Mouse (Mus musculus): Measurements from ENCODE around the gene Rps3a1. TPM values are rescaled to one million over a fixed set of nuclear protein-coding genes. Genes with fewer than 3 reads are reported as not detected.

Gene Rps3a1
- polyA plus RNA-seq, 1 experiment: 355 TPM

DNA sequence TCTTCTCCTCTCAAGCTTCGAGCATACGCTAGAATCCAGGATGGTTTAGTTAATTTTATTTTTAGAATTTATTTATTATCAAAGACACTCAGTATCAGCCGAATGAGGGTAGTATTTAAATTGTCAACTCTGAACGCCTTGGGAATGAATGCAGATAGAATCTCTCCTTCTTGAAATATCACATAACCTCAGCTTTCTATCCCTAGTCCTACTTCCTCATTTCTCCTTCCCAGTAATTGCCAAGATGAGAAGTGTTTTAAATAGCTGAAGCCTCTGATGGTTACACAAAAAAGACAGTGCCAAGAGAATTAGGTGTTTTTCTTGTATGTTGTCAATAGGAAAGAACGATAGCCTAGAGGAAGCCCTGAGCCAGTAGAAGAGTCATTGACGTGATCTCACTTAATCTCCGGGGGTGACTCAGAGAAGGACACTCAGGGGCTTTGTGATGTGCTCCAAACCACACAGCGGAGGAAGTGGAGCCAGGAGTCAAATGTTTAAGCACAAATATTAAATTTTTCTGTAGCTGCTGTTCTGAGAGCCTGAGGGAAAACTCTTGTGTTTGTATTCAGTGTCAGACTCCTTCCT is 26.4 kb upstream of the Rps3a1 start:
- H3K27me3 ChIP-seq (ENCODE audit: control insufficient read depth, insufficient read depth, insufficient read length): no peaks in the 10 kb centered on the region
- no peak overlapping the region for H3K4me3 ChIP-seq (ENCODE audit: insufficient read depth, poor library complexity, severe bottlenecking)
- H3K36me3 ChIP-seq (ENCODE audit: control insufficient read depth, insufficient read depth): no peaks in the 10 kb centered on the region

DNA sequence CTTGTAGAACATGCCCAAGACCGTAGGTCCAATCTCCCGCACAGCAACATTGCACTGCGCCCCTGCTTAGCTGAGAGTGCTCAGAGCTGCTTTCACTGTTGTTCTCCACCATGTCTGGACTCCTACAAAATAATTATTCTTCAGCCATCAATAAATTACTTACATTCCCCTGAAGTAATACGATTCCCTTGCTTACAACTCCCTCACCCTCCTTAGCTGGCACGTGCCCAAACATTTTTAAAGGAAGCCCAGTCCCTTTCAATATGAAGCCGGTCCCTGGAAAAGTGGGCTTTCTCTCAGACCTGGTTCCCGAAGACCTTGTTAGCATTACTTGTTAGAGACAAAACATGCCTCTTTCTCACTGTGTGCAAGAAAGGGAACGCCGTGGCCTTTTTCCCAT is 7.0 kb upstream of the Rps3a1 start:
- H3ac ChIP-seq (ENCODE audit: control insufficient read depth, insufficient read length, low read depth): no peak overlapping the region
- H3K79me2 ChIP-seq (ENCODE audit: control insufficient read depth, insufficient read depth): no peaks in the 10 kb centered on the region
- H3K4me3 ChIP-seq (ENCODE audit: insufficient read depth, poor library complexity, severe bottlenecking): no peak overlapping the region
- H3K36me3 ChIP-seq (ENCODE audit: control insufficient read depth, insufficient read depth): no peaks in the 10 kb centered on the region
- no peaks in the 10 kb centered on the region for H3K27me3 ChIP-seq (ENCODE audit: control insufficient read depth, insufficient read depth, insufficient read length)
- TF ChIP-seq CEBPB (IDR thresholded peaks at IDR 0.05; ENCODE audit: low read depth) (no peak), MAX (IDR thresholded peaks at IDR 0.05) (no peak), MYOD1 (IDR thresholded peaks at IDR 0.05; ENCODE audit: control insufficient read depth, insufficient read length, low read depth) (no peak), MYOG (IDR thresholded peaks at IDR 0.05; ENCODE audit: control insufficient read depth, extremely low read depth, insufficient read length) (no peak), FOSL1 (IDR thresholded peaks at IDR 0.05; ENCODE audit: insufficient read depth, low read length, poor library complexity, severe bottlenecking) (no peak), USF1 (IDR thresholded peaks at IDR 0.05; ENCODE audit: low read depth) (no peak), CTCF (IDR thresholded peaks at IDR 0.05; ENCODE audit: control insufficient read depth, insufficient read depth, insufficient read length) (no peak)
- H3K79me3 ChIP-seq (ENCODE audit: low read depth): no peaks in the 10 kb centered on the region

More for the DNA sequence above, 26.4 kb upstream of the Rps3a1 start:
- H3K79me2 ChIP-seq (ENCODE audit: control insufficient read depth, insufficient read depth): no peaks in the 10 kb centered on the region
- H3ac ChIP-seq (ENCODE audit: control insufficient read depth, insufficient read length, low read depth): no peak overlapping the region
- no peaks in the 10 kb centered on the region for H3K79me3 ChIP-seq (ENCODE audit: low read depth)
- TF ChIP-seq USF1 (IDR thresholded peaks at IDR 0.05; ENCODE audit: low read depth) (no peak), CTCF (IDR thresholded peaks at IDR 0.05; ENCODE audit: control insufficient read depth, insufficient read depth, insufficient read length) (no peak), FOSL1 (IDR thresholded peaks at IDR 0.05; ENCODE audit: insufficient read depth, low read length, poor library complexity, severe bottlenecking) (no peak), MAX (IDR thresholded peaks at IDR 0.05) (no peak), MYOD1 (IDR thresholded peaks at IDR 0.05; ENCODE audit: control insufficient read depth, insufficient read length, low read depth) (no peak), MYOG (IDR thresholded peaks at IDR 0.05; ENCODE audit: control insufficient read depth, extremely low read depth, insufficient read length) (no peak), CEBPB (IDR thresholded peaks at IDR 0.05; ENCODE audit: low read depth) (no peak)

DNA sequence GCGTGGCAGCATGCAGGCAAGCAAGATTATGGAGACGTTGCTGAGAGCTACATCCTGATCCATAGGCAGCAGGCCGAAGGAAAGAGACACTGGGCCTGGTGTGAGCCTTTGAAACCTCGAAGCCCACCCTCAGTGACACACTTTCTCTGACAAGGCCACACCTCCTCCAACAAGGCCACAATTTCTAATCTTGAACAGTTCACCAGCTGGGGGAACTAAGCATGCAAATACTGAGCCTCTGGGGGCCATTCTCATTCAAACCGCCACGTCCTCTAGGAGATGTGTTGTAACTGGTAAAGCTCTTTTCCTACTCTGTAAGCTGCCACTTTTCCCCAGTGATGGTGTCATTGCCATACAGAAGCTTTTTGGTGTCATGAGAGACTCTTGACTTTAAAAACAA is 6.6 kb upstream of the Rps3a1 start:
- Histone ChIP-seq H3ac (ENCODE audit: control insufficient read depth, insufficient read length, low read depth) (no peak overlapping the region), H3K79me3 (ENCODE audit: low read depth) (no peaks in the 10 kb centered on the region), H3K4me3 (ENCODE audit: insufficient read depth, poor library complexity, severe bottlenecking) (no peak overlapping the region), H3K79me2 (ENCODE audit: control insufficient read depth, insufficient read depth) (no peaks in the 10 kb centered on the region), H3K36me3 (ENCODE audit: control insufficient read depth, insufficient read depth) (no peaks in the 10 kb centered on the region), H3K27me3 (ENCODE audit: control insufficient read depth, insufficient read depth, insufficient read length) (no peaks in the 10 kb centered on the region)
- TF ChIP-seq FOSL1 (IDR thresholded peaks at IDR 0.05; ENCODE audit: insufficient read depth, low read length, poor library complexity, severe bottlenecking) (no peak), USF1 (IDR thresholded peaks at IDR 0.05; ENCODE audit: low read depth) (no peak), MAX (IDR thresholded peaks at IDR 0.05) (no peak), MYOG (IDR thresholded peaks at IDR 0.05; ENCODE audit: control insufficient read depth, extremely low read depth, insufficient read length) (no peak), CTCF (IDR thresholded peaks at IDR 0.05; ENCODE audit: control insufficient read depth, insufficient read depth, insufficient read length) (no peak), MYOD1 (IDR thresholded peaks at IDR 0.05; ENCODE audit: control insufficient read depth, insufficient read length, low read depth) (no peak), CEBPB (IDR thresholded peaks at IDR 0.05; ENCODE audit: low read depth) (no peak)

DNA sequence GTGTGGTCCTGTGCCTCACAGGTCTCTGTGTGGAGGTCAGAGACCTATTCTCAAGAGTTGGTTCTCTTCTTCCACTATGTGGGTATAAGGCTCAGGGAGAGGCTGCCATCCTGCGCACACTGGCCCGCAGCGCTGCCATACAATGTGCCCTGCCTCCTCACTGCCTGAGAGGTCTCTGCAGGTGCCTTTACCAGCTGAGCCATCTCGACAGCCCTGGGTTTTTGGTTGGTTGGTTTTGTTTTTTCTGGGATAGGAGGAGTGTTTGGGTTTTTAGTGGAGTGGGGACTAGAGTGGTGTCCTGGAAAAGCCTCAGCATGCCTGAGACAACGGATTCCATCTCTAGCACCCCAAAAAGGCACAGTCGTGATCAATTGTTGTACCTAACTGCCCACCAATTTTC is 841 bp upstream of the Rps3a1 start:
- Histone ChIP-seq H3K79me3 (ENCODE audit: low read depth) (peaks cover 27% of the 10 kb centered on the region), H3K27me3 (ENCODE audit: control insufficient read depth, insufficient read depth, insufficient read length) (no peaks in the 10 kb centered on the region), H3K4me3 (ENCODE audit: insufficient read depth, poor library complexity, severe bottlenecking) (no peak overlapping the region), H3K36me3 (ENCODE audit: control insufficient read depth, insufficient read depth) (peaks cover 34% of the 10 kb centered on the region), H3ac (ENCODE audit: control insufficient read depth, insufficient read length, low read depth) (no peak overlapping the region), H3K79me2 (ENCODE audit: control insufficient read depth, insufficient read depth) (peaks cover 39% of the 10 kb centered on the region)
- TF ChIP-seq CTCF (IDR thresholded peaks at IDR 0.05; ENCODE audit: control insufficient read depth, insufficient read depth, insufficient read length): no peak
- TF ChIP-seq MAX (IDR thresholded peaks at IDR 0.05): no peak
- no peak for TF ChIP-seq USF1 (IDR thresholded peaks at IDR 0.05; ENCODE audit: low read depth)
- no peak for TF ChIP-seq MYOD1 (IDR thresholded peaks at IDR 0.05; ENCODE audit: control insufficient read depth, insufficient read length, low read depth)
- TF ChIP-seq MYOG (IDR thresholded peaks at IDR 0.05; ENCODE audit: control insufficient read depth, extremely low read depth, insufficient read length): no peak
- TF ChIP-seq FOSL1 (IDR thresholded peaks at IDR 0.05; ENCODE audit: insufficient read depth, low read length, poor library complexity, severe bottlenecking): no peak

DNA sequence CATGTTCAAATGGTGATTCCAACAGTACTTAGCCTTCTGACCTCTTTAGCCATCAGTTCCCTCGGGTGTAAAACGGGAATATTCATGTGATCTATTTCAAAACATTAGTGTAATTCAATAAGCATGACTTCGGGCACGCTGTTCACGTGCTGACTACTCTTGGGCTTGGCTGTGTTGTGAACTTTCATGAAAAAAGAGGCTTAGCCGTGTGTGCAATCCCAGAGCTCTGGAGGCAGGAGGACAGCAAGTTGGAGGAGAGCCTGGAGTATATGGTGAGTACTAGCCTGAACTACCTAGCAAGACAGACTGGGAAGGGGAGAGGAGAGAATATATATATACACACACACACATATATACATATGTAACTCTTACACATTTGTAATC is 424 bp upstream of the Rps3a1 start:
- TF ChIP-seq USF1 (IDR thresholded peaks at IDR 0.05; ENCODE audit: low read depth) (peak; percentile 21), FOSL1 (IDR thresholded peaks at IDR 0.05; ENCODE audit: insufficient read depth, low read length, poor library complexity, severe bottlenecking) (no peak), MAX (IDR thresholded peaks at IDR 0.05) (no peak)
- Histone ChIP-seq H3K79me2 (ENCODE audit: control insufficient read depth, insufficient read depth) (peaks cover 39% of the 10 kb centered on the region), H3ac (ENCODE audit: control insufficient read depth, insufficient read length, low read depth) (no peak overlapping the region), H3K36me3 (ENCODE audit: control insufficient read depth, insufficient read depth) (peaks cover 36% of the 10 kb centered on the region), H3K4me3 (ENCODE audit: insufficient read depth, poor library complexity, severe bottlenecking) (no peak overlapping the region), H3K27me3 (ENCODE audit: control insufficient read depth, insufficient read depth, insufficient read length) (no peaks in the 10 kb centered on the region), H3K79me3 (ENCODE audit: low read depth) (peaks cover 27% of the 10 kb centered on the region)

DNA sequence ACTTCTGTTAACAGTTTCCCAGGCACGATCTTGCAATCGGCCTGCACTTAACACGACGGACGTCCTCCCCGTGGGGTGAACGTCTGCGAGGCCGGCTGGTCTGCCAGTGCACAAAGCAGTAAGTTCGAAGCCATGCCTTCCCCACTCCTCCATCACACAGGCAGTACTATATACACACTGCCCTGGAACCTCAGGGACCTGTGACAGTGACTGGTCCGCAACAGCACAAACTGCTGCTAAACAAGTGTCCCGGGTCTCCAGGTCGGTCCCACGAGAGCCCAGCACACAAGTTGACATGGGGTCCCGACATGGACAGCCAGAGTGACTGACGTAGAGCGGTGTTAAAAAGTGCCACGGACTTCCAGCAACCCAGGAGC is 628 bp downstream of the Rps3a1 start:
- Histone ChIP-seq H3ac (ENCODE audit: control insufficient read depth, insufficient read length, low read depth) (peak overlapping the region; percentile 95), H3K36me3 (ENCODE audit: control insufficient read depth, insufficient read depth) (peaks cover 43% of the 10 kb centered on the region), H3K4me3 (ENCODE audit: insufficient read depth, poor library complexity, severe bottlenecking) (peak overlapping the region; percentile 89), H3K79me2 (ENCODE audit: control insufficient read depth, insufficient read depth) (peaks cover 39% of the 10 kb centered on the region), H3K27me3 (ENCODE audit: control insufficient read depth, insufficient read depth, insufficient read length) (no peaks in the 10 kb centered on the region), H3K79me3 (ENCODE audit: low read depth) (peaks cover 27% of the 10 kb centered on the region)
- TF ChIP-seq MAX (IDR thresholded peaks at IDR 0.05) (no peak), CTCF (IDR thresholded peaks at IDR 0.05; ENCODE audit: control insufficient read depth, insufficient read depth, insufficient read length) (no peak), FOSL1 (IDR thresholded peaks at IDR 0.05; ENCODE audit: insufficient read depth, low read length, poor library complexity, severe bottlenecking) (no peak), MYOD1 (IDR thresholded peaks at IDR 0.05; ENCODE audit: control insufficient read depth, insufficient read length, low read depth) (no peak), USF1 (IDR thresholded peaks at IDR 0.05; ENCODE audit: low read depth) (no peak), MYOG (IDR thresholded peaks at IDR 0.05; ENCODE audit: control insufficient read depth, extremely low read depth, insufficient read length) (no peak), CEBPB (IDR thresholded peaks at IDR 0.05; ENCODE audit: low read depth) (no peak)
